Mouse (Mus musculus) layer of hippocampus, adult 9-10 months (tissue): Measurements from ENCODE around the gene Acot8.
A peak's percentile ranks its signal among the peaks of the same experiment; 100 is the strongest.

Experiments used
- DNase-seq: peaks from one replicate; pipeline ENCODE4 v3.0.0; 2022; ENCODE audit warnings: low spot score

Gene Acot8

GRCm38 (mm10) chr2:164754105-164754504 lies 50.6 kb downstream of the Acot8 start:
- DNase-seq = no peak

- no peak for DNase-seq
Observed at GRCm38 (mm10) chr2:164752454-164752853, 52.2 kb downstream of the Acot8 start.

DNA sequence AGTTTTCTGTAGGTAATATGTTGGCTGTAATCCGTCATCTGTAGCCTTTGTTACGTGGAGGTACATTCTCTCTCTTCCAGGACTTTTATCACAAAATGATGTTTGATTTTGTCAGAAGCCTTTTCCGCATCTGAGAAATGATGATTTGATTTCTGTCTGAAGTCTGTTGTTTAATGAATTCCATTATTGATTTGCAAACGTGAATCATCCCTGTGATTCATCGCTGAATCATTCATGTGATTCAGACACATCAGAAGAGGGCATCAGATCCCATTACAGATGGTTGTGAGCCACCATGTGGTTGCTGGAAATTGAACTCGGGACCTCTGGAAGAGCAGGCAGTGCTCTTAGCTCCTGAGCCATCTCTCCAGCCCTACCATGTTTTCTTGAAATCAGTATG lies 55.7 kb downstream of the Acot8 start:
- no peak for DNase-seq

GRCm38 (mm10) chr2:164748191-164748590 lies 56.5 kb downstream of the Acot8 start:
- no peak for DNase-seq

DNA sequence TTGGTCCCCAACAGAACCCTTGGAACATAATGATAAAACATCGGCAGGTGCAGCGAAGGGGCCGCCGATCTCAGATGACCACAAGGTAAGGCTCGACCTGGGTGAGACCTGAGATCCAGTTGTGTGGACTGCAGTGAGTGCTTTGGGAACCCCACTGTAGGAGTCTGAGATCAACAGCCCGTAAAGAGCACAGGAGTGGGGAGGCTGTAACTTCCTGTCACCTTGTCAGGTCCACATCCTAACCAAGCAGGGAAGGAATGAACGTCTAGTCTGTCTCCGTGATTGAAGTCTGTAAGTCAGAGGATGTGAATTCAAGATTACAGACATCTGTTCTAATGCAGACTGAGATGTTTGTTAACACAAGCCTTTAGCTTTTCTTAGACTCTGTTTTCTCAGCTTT lies 58.0 kb downstream of the Acot8 start:
- DNase-seq = no peak

GRCm38 (mm10) chr2:164745843-164746479 lies 58.7 kb downstream of the Acot8 start, which contains the start of the genes Wfdc3 and Dnttip1:
Gene Wfdc3, minus strand, starts transcription at chr2:164745931.
Gene Dnttip1, plus strand, starts transcription at chr2:164745983.
- peak; percentile 71 for DNase-seq

- DNase-seq = no peak
Observed at GRCm38 (mm10) chr2:164744987-164745386, 59.7 kb downstream of the Acot8 start.
